Mouse (Mus musculus) liver, adult 2 months (tissue): ENCODE measurements around the gene Chl1.

Experiments used
- CTCF ChIP-seq: fragments of 200-500 bp; IDR thresholded peaks from 2 replicates; pipeline ENCODE4 v1.5.1; 2011; ENCODE audit warnings: low read depth, low read length, control low read depth
- POLR2A ChIP-seq: fragments of 200-500 bp; IDR thresholded peaks from 2 replicates; pipeline ENCODE4 v1.6.1; 2011; ENCODE audit warnings: low read length, control low read depth; ENCODE audit not compliant: insufficient read depth; ENCODE audit errors: extremely low read depth

- TF ChIP-seq CTCF (no peak), POLR2A (no peak)
Observed at GRCm38 (mm10) chr6:103558037-103558893, 47.9 kb downstream of the Chl1 start.
